Mouse (Mus musculus) myocyte (in vitro differentiated cells): ENCODE measurements around the gene Thg1l. TPM values are rescaled to one million over a fixed set of nuclear protein-coding genes. Genes with fewer than 3 reads are reported as not detected.

Experiments
- H3K27me3 ChIP-seq: one replicate; pipeline ENCODE4 v1.6.1; 2011; ENCODE audit not compliant: control insufficient read depth, insufficient read depth, insufficient read length
- H3K36me3 ChIP-seq: one replicate; pipeline ENCODE4 v1.6.1; 2011; ENCODE audit not compliant: control insufficient read depth, insufficient read depth
- H3K4me2 ChIP-seq: one replicate; pipeline ENCODE4 v1.6.1; 2011; ENCODE audit warnings: low read depth, control low read depth
- H3K4me3 ChIP-seq: one replicate; pipeline ENCODE4 v1.5.1; 2011; ENCODE audit warnings: mild to moderate bottlenecking, control low read depth, moderate library complexity
- H3K79me2 ChIP-seq: one replicate; pipeline ENCODE4 v1.6.1; 2011; ENCODE audit not compliant: control insufficient read depth, insufficient read depth
- H3ac ChIP-seq: one replicate; pipeline ENCODE4 v1.6.1; 2011; ENCODE audit not compliant: control insufficient read depth, insufficient read length
- CEBPB ChIP-seq: IDR thresholded peaks from 2 replicates; pipeline ENCODE4 v1.6.1; 2011; ENCODE audit warnings: mild to moderate bottlenecking, moderate library complexity; ENCODE audit not compliant: poor library complexity, insufficient read depth, severe bottlenecking
- E2F4 ChIP-seq: IDR thresholded peaks from one replicate; pipeline ENCODE4 v1.6.1; 2011; ENCODE audit warnings: mild to moderate bottlenecking, control low read depth, moderate library complexity; ENCODE audit not compliant: insufficient read depth
- MAX ChIP-seq: IDR thresholded peaks from one replicate; pipeline ENCODE4 v1.6.1; 2011; ENCODE audit warnings: low read depth, mild to moderate bottlenecking, control low read depth
- MYOD1 ChIP-seq, 3 experiments: IDR thresholded peaks; one replicate each; pipeline ENCODE4 v1.6.1; 2011; ENCODE audit warnings: control low read depth in 2 of 3, low read depth in 2 of 3, mild to moderate bottlenecking in 2 of 3, moderate library complexity in 1 of 3; ENCODE audit not compliant: insufficient read length in 2 of 3, control insufficient read depth in 1 of 3
- MYOG ChIP-seq, 3 experiments: IDR thresholded peaks; one replicate each; pipeline ENCODE4 v1.6.1; 2011; ENCODE audit warnings: control low read depth in 2 of 3, low read depth in 2 of 3, mild to moderate bottlenecking in 2 of 3; ENCODE audit not compliant: insufficient read length in 2 of 3, control insufficient read depth in 1 of 3, insufficient read depth in 1 of 3
- POLR2A ChIP-seq: IDR thresholded peaks from one replicate; pipeline ENCODE4 v1.6.1; 2011; ENCODE audit warnings: low read depth, mild to moderate bottlenecking, control low read depth, moderate library complexity; ENCODE audit not compliant: insufficient read length
- POLR2AphosphoS2 ChIP-seq: IDR thresholded peaks from one replicate; pipeline ENCODE4 v1.6.1; 2011; ENCODE audit warnings: low read depth, control low read depth; ENCODE audit not compliant: insufficient read length
- REST ChIP-seq: IDR thresholded peaks from one replicate; pipeline ENCODE4 v1.6.1; 2011; ENCODE audit warnings: mild to moderate bottlenecking, control low read depth, moderate library complexity; ENCODE audit not compliant: insufficient read depth, insufficient read length
- SRF ChIP-seq: IDR thresholded peaks from one replicate; pipeline ENCODE4 v1.6.1; 2011; ENCODE audit warnings: low read depth; ENCODE audit not compliant: control insufficient read depth, insufficient read length
- TCF12 ChIP-seq: IDR thresholded peaks from one replicate; pipeline ENCODE4 v1.6.1; 2011; ENCODE audit warnings: mild to moderate bottlenecking, control low read depth; ENCODE audit not compliant: poor library complexity, insufficient read depth, severe bottlenecking
- TCF3 ChIP-seq: IDR thresholded peaks from one replicate; pipeline ENCODE4 v1.6.1; 2011; ENCODE audit warnings: low read depth, control low read depth; ENCODE audit not compliant: insufficient read length
- USF1 ChIP-seq: IDR thresholded peaks from one replicate; pipeline ENCODE4 v1.6.1; 2011; ENCODE audit warnings: low read depth, mild to moderate bottlenecking, control low read depth, moderate library complexity
- polyA plus RNA-seq: library from polyadenylated mRNA; unstranded; fragments of >200 nt; fragmentation: generic; extraction: Trizol; gene quantifications from one replicate; pipeline ENCODE4 v1.2.1, GENCODE M21; 2012; ENCODE audit warnings: missing spikeins

Gene Thg1l
- polyA plus RNA-seq, 1 experiment = 14.8 TPM

GRCm38 (mm10) chr11:45938917-45939316 is 16.4 kb downstream of the Thg1l start:
- H3ac ChIP-seq = no peak overlapping the region
- H3K36me3 ChIP-seq = peaks cover 4% of the 10 kb centered on the region
- peaks cover 12% of the 10 kb centered on the region for H3K79me2 ChIP-seq
- no peak overlapping the region for H3K4me2 ChIP-seq
- TF ChIP-seq CEBPB (no peak), REST (no peak), MYOD1 (IDR thresholded peaks at IDR 0.05; ENCODE audit: control insufficient read depth in 1 of 3, insufficient read length in 2 of 3, low read depth in 2 of 3) (no peak), E2F4 (no peak), MYOG (IDR thresholded peaks at IDR 0.05; ENCODE audit: control insufficient read depth in 1 of 3, insufficient read depth in 1 of 3, insufficient read length in 2 of 3, low read depth in 2 of 3) (no peak)
- H3K4me3 ChIP-seq = no peak overlapping the region
- no peaks in the 10 kb centered on the region for H3K27me3 ChIP-seq

GRCm38 (mm10) chr11:45937478-45937877 is 17.8 kb downstream of the Thg1l start:
- Histone ChIP-seq H3K4me3 (no peak overlapping the region), H3K36me3 (peaks cover 2% of the 10 kb centered on the region), H3ac (no peak overlapping the region), H3K4me2 (no peak overlapping the region), H3K79me2 (peaks cover 3% of the 10 kb centered on the region), H3K27me3 (no peaks in the 10 kb centered on the region)
- TF ChIP-seq SRF (no peak), REST (no peak), CEBPB (no peak), TCF12 (no peak), E2F4 (no peak), POLR2A (no peak), MYOD1 (IDR thresholded peaks at IDR 0.05; ENCODE audit: control insufficient read depth in 1 of 3, insufficient read length in 2 of 3, low read depth in 2 of 3) (no peak), MYOG (IDR thresholded peaks at IDR 0.05; ENCODE audit: control insufficient read depth in 1 of 3, insufficient read depth in 1 of 3, insufficient read length in 2 of 3, low read depth in 2 of 3) (no peak), USF1 (no peak), MAX (no peak), TCF3 (no peak), POLR2AphosphoS2 (no peak)

- Histone ChIP-seq H3K4me2 (no peak overlapping the region), H3K4me3 (no peak overlapping the region), H3K27me3 (no peaks in the 10 kb centered on the region), H3ac (no peak overlapping the region), H3K36me3 (no peaks in the 10 kb centered on the region), H3K79me2 (no peaks in the 10 kb centered on the region)
- no peak for TF ChIP-seq MYOD1 (IDR thresholded peaks at IDR 0.05; ENCODE audit: control insufficient read depth in 1 of 3, insufficient read length in 2 of 3, low read depth in 2 of 3)
- no peak for TF ChIP-seq CEBPB
- TF ChIP-seq TCF3 = no peak
- TF ChIP-seq SRF = no peak
These were observed 22.5 kb downstream of the Thg1l start for GRCm38 (mm10) chr11:45932771-45933170.

- Histone ChIP-seq H3K27me3 (no peaks in the 10 kb centered on the region), H3K4me3 (no peak overlapping the region), H3K79me2 (no peaks in the 10 kb centered on the region), H3K36me3 (no peaks in the 10 kb centered on the region), H3K4me2 (no peak overlapping the region), H3ac (no peak overlapping the region)
- no peak for TF ChIP-seq REST
- TF ChIP-seq POLR2AphosphoS2 = no peak
- no peak for TF ChIP-seq CEBPB
- TF ChIP-seq MAX = no peak
- no peak for TF ChIP-seq TCF3
- TF ChIP-seq TCF12 = no peak
- no peak for TF ChIP-seq MYOG (IDR thresholded peaks at IDR 0.05; ENCODE audit: control insufficient read depth in 1 of 3, insufficient read depth in 1 of 3, insufficient read length in 2 of 3, low read depth in 2 of 3)
- no peak for TF ChIP-seq USF1
- no peak for TF ChIP-seq POLR2A
These were observed 25.8 kb downstream of the Thg1l start for GRCm38 (mm10) chr11:45929541-45929940.

- no peaks in the 10 kb centered on the region for H3K79me2 ChIP-seq
- no peaks in the 10 kb centered on the region for H3K36me3 ChIP-seq
- H3K27me3 ChIP-seq = no peaks in the 10 kb centered on the region
- H3ac ChIP-seq = no peak overlapping the region
- no peak overlapping the region for H3K4me2 ChIP-seq
- H3K4me3 ChIP-seq = no peak overlapping the region
- no peak for TF ChIP-seq REST
- no peak for TF ChIP-seq SRF
- TF ChIP-seq MAX = no peak
- no peak for TF ChIP-seq TCF3
- no peak for TF ChIP-seq MYOD1 (IDR thresholded peaks at IDR 0.05; ENCODE audit: control insufficient read depth in 1 of 3, insufficient read length in 2 of 3, low read depth in 2 of 3)
- no peak for TF ChIP-seq POLR2A
- TF ChIP-seq MYOG (IDR thresholded peaks at IDR 0.05; ENCODE audit: control insufficient read depth in 1 of 3, insufficient read depth in 1 of 3, insufficient read length in 2 of 3, low read depth in 2 of 3) = no peak
- no peak for TF ChIP-seq USF1
- TF ChIP-seq TCF12 = no peak
- TF ChIP-seq E2F4 = no peak
- no peak for TF ChIP-seq POLR2AphosphoS2
- no peak for TF ChIP-seq CEBPB
These were observed 27.8 kb downstream of the Thg1l start for GRCm38 (mm10) chr11:45927456-45927855.
